Mouse (Mus musculus): ENCODE data around the gene Mfsd2a. TPM values are rescaled to one million over a fixed set of nuclear protein-coding genes. Genes with fewer than 3 reads are reported as not detected.
A peak's percentile ranks its signal among the peaks of the same experiment; 100 is the strongest.

Mfsd2a gene
- 10.5 and 11.4 TPM in 2 replicates for polyA plus RNA-seq (2015; fragmentation: Nextera tagmentation; extraction: Ambion mirVana)

DNA sequence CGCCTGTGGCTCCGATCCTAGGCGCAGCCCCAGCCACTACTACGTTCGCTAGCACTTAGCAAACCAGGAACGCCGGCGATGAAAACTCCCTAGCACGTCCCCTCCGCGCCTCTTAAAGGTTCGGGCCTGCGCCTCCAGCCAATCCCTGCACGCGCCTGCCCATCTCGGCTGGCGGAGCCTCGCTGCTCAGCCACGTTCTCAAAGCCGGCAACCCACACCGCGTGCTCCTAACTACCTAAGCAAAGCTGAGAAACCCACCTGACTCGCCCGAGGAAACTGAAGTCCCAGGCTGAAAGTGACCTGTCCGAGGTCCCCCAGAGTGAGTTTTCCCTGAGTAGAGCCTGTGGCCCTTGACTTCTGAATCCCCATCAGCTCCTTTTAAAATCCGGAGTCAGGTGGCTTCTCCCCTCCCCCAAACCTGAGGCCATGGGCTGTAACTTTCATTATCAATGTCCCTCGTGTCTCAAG, at the start of gene Mfsd2a:
Gene Mfsd2a (minus strand): TSS at position 89 of the 468 bp plus-strand sequence.
- peak within 1 kb of the TSS; percentile 100 for H3K4me2 ChIP-seq (replicated peaks)
- 2% methylated on average over 27 of the region's 27 CpGs for WGBS
- H3K4me1 ChIP-seq: peaks cover 24% of the 10 kb centered on the region
- H3K4me3 ChIP-seq (replicated peaks): peak within 1 kb of the TSS; percentile 67
- H3K9me3 ChIP-seq (replicated peaks): no peaks in the 10 kb centered on the region
- no peaks in the 10 kb centered on the region for H3K36me3 ChIP-seq
- H3K27ac ChIP-seq (replicated peaks): peak within 1 kb of the TSS; percentile 45; the same call in 1 of the 2 replicates
- ATAC-seq (ENCODE audit: insufficient number of reproducible peaks, low FRiP score, low TSS enrichment, low read depth): peak; percentile 75
- H3K27me3 ChIP-seq: peaks cover 6% of the 10 kb centered on the region; the same call in 1 of the 2 replicates
- H3K9ac ChIP-seq: peak within 1 kb of the TSS; percentile 57

- no peak for ATAC-seq (ENCODE audit: insufficient number of reproducible peaks, low FRiP score, low TSS enrichment, low read depth)
- no peaks in the 10 kb centered on the region for H3K9me3 ChIP-seq (replicated peaks)
- WGBS: 34% methylated on average over 15 of the region's 15 CpGs
- no peaks in the 10 kb centered on the region for H3K27me3 ChIP-seq
- no peak overlapping the region for H3K4me3 ChIP-seq (replicated peaks)
- H3K9ac ChIP-seq: no peak overlapping the region
- H3K27ac ChIP-seq (replicated peaks): 0 out of 2 replicates have a peak overlapping the region, but pooled peaks have one; percentile 30
- no peak overlapping the region for H3K4me2 ChIP-seq (replicated peaks)
- H3K36me3 ChIP-seq: no peaks in the 10 kb centered on the region
- H3K4me1 ChIP-seq: peaks cover 26% of the 10 kb centered on the region
Measured at GRCm38 (mm10) chr4:123005054-123005966, 44.3 kb upstream of the Mfsd2a start.

- 0 out of 2 replicates have a peak, but pooled peaks have one; percentile 15 for ATAC-seq (ENCODE audit: insufficient number of reproducible peaks, low FRiP score, low TSS enrichment, low read depth)
- no peak overlapping the region for H3K9ac ChIP-seq
- no peak overlapping the region; the same call in 1 of the 2 replicates for H3K27ac ChIP-seq (replicated peaks)
- H3K9me3 ChIP-seq (replicated peaks): no peaks in the 10 kb centered on the region
- 53% methylated on average over 17 of the region's 17 CpGs for WGBS
- H3K4me3 ChIP-seq (replicated peaks): no peak overlapping the region
- no peaks in the 10 kb centered on the region for H3K27me3 ChIP-seq
- H3K4me1 ChIP-seq: peaks cover 52% of the 10 kb centered on the region
- no peak overlapping the region for H3K4me2 ChIP-seq (replicated peaks)
- no peaks in the 10 kb centered on the region for H3K36me3 ChIP-seq
Measured at GRCm38 (mm10) chr4:123000617-123001342, 39.8 kb upstream of the Mfsd2a start.

DNA sequence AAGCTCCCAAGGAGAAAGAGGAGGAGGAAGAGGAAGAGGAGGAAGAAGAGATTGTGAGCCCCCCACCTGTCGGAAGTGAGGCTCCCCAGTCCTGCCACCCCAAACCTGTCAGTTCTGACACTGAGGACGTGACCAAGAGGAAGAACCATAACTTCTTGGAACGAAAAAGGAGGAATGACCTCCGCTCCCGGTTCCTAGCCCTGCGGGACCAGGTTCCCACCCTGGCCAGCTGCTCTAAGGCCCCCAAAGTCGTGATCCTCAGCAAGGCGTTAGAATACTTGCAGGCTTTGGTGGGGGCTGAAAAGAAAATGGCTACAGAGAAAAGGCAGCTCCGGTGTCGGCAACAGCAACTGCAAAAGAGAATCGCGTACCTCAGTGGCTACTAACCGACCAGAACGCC, 39.1 kb upstream of the Mfsd2a start:
- H3K9ac ChIP-seq: no peak overlapping the region
- H3K27me3 ChIP-seq: no peaks in the 10 kb centered on the region
- H3K36me3 ChIP-seq: no peaks in the 10 kb centered on the region
- no peak overlapping the region for H3K4me3 ChIP-seq (replicated peaks)
- H3K27ac ChIP-seq (replicated peaks): peak overlapping the region; percentile 44
- H3K4me2 ChIP-seq (replicated peaks): no peak overlapping the region
- H3K9me3 ChIP-seq (replicated peaks): no peaks in the 10 kb centered on the region
- 69% methylated on average over 14 of the region's 14 CpGs for WGBS
- no peak for ATAC-seq (ENCODE audit: insufficient number of reproducible peaks, low FRiP score, low TSS enrichment, low read depth)
- peaks cover 49% of the 10 kb centered on the region for H3K4me1 ChIP-seq

DNA sequence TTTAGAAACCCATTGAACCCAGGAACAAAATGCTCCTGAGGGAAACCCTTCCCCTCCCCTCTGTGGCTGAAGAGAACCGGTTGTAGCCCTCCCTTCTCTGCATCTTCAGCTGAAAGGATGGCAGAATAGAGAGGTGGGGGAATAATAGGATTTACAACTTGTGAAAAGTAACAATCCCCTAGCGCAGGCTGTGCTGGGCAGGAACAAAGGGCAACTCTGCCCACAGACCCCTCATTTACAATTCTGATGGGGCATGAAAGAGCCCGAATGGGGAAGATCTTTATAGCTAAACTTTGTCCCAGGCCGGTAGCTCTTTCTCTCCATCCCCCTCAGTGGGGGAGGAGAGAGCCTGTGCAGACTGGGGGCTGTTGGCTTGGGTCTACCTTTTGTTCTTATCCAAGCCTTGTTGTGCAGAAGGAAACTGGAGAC, 38.3 kb upstream of the Mfsd2a start:
- Histone ChIP-seq H3K27ac (replicated peaks) (no peak overlapping the region), H3K4me3 (replicated peaks) (peak overlapping the region; percentile 18; the same call in 1 of the 2 replicates), H3K9ac (no peak overlapping the region), H3K9me3 (replicated peaks) (no peaks in the 10 kb centered on the region), H3K36me3 (no peaks in the 10 kb centered on the region), H3K27me3 (no peaks in the 10 kb centered on the region), H3K4me1 (peaks cover 47% of the 10 kb centered on the region), H3K4me2 (replicated peaks) (peak overlapping the region; percentile 94)
- no peak for ATAC-seq (ENCODE audit: insufficient number of reproducible peaks, low FRiP score, low TSS enrichment, low read depth)
- 30% methylated on average over 4 of the region's 4 CpGs for WGBS

- peak overlapping the region; percentile 94 for H3K4me2 ChIP-seq (replicated peaks)
- H3K36me3 ChIP-seq: no peaks in the 10 kb centered on the region
- 22% methylated on average over 12 of the region's 12 CpGs for WGBS
- H3K4me3 ChIP-seq (replicated peaks): peak overlapping the region; percentile 79
- no peaks in the 10 kb centered on the region for H3K27me3 ChIP-seq
- no peak overlapping the region for H3K9ac ChIP-seq
- H3K9me3 ChIP-seq (replicated peaks): no peaks in the 10 kb centered on the region
- H3K27ac ChIP-seq (replicated peaks): no peak overlapping the region
- ATAC-seq (ENCODE audit: insufficient number of reproducible peaks, low FRiP score, low TSS enrichment, low read depth): no peak
- H3K4me1 ChIP-seq: peaks cover 47% of the 10 kb centered on the region
Measured at GRCm38 (mm10) chr4:122998537-122999262, 37.7 kb upstream of the Mfsd2a start.

DNA sequence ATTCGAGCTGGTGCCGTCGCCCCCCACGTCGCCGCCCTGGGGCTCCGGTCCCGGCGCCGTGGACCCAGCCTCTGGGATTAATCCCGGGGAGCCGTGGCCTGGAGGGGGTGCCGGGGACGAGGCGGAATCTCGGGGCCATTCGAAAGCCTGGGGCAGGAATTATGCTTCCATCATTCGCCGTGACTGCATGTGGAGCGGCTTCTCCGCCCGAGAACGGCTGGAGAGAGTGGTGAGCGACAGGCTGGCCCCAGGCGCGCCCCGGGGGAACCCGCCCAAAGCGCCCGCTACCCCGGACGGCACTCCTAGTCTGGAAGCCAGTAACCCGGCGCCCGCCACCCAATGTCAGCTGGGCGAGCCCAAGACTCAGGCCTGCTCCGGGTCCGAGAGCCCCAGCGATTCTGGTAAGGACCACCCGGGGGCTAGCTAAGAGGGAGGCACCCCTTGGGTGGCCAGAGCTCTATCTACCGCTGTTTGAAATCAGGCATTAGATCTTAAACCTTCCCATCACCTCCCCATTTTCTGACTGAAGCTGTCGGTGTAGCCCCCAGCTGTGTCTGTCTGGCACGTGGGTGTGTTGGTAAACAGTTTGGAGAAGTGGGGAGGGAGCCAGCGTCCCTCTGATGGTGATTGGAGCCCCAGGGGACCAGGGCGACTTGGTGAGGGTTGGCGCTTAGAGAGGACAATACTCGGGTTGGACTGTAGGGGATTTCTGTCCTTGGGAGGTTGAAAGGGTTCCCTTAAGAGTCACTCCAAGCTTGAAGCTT, 35.8 kb upstream of the Mfsd2a start:
- Histone ChIP-seq H3K27ac (replicated peaks) (peak overlapping the region; percentile 91), H3K9ac (peak overlapping the region; percentile 69), H3K9me3 (replicated peaks) (no peaks in the 10 kb centered on the region), H3K4me2 (replicated peaks) (peak overlapping the region; percentile 94), H3K27me3 (no peaks in the 10 kb centered on the region), H3K4me1 (peaks cover 46% of the 10 kb centered on the region), H3K4me3 (replicated peaks) (peak overlapping the region; percentile 79), H3K36me3 (no peaks in the 10 kb centered on the region)
- under 1% methylated on average over 47 of the region's 47 CpGs for WGBS
- no peak for ATAC-seq (ENCODE audit: insufficient number of reproducible peaks, low FRiP score, low TSS enrichment, low read depth)

DNA sequence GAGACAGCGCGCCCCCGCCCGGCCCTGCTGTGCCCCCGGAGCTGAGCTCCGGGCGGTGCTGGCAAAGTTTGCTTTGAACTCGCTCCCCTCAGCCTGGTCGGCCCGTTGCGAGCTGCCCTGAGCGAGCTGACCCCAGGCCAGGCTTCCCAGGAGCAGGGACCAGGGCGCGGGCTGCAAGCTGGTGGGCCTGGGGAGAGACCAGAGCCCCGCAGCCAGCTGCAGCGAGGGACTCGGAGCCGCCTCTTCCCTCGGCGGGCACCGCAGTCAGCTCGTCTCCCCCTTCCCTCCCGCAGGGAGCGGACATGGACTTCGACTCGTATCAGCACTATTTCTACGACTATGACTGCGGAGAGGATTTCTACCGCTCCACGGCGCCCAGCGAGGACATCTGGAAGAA, 35.2 kb upstream of the Mfsd2a start:
- peaks cover 40% of the 10 kb centered on the region for H3K4me1 ChIP-seq
- under 1% methylated on average over 29 of the region's 32 CpGs for WGBS
- peak overlapping the region; percentile 79 for H3K4me3 ChIP-seq (replicated peaks)
- ATAC-seq (ENCODE audit: insufficient number of reproducible peaks, low FRiP score, low TSS enrichment, low read depth): peak; percentile 15; the same call in 1 of the 2 replicates
- no peaks in the 10 kb centered on the region for H3K9me3 ChIP-seq (replicated peaks)
- peak overlapping the region; percentile 94 for H3K4me2 ChIP-seq (replicated peaks)
- no peaks in the 10 kb centered on the region for H3K36me3 ChIP-seq
- no peaks in the 10 kb centered on the region for H3K27me3 ChIP-seq
- H3K9ac ChIP-seq: peak overlapping the region; percentile 69
- peak overlapping the region; percentile 91 for H3K27ac ChIP-seq (replicated peaks)

DNA sequence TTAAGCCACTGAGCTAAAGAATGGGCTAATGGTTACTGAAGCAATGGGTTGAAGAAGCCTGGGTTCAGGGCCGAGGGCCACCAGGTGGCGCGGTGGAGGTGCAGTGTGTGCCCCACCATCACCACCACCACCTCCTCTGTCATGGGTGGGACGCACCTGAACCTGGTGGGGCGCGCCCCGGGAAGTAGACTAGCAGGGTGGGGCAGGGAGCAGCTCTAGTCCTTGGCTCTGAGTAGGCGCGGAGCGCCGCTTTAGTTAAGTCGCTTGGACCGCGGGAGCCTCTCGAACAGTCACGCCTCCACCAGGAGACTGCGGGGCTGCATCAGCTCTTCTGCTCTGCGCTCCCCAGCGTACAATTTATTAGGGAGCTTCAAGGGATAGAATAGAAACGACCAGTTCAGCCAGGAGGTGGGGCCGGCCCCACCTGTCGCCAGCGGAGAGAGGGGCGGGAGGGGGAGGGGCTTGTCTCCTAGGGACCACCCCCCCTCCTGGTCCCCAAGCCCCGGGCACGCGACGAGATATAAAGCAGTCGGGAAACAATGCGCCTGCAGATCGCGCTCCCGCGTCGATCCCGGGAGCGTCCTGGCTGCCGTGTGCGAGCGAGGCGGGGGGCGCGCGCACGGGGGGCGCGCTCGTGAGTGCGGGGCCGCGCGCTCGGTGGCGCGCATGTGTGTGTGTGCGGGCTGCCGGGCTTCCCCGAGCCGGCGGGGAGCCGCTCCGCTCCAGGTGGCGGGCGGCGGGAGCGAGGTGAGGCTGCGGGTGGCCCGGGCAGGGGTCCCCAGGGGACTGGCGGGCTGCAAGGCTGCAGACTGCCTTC, 34.6 kb upstream of the Mfsd2a start, which contains the start of gene Mycl:
Gene Mycl (plus strand): TSS at position 249 of the 817 bp plus-strand sequence.
- Histone ChIP-seq H3K4me1 (peaks cover 34% of the 10 kb centered on the region), H3K36me3 (no peaks in the 10 kb centered on the region), H3K4me3 (replicated peaks) (peak within 1 kb of the TSS; percentile 79), H3K9me3 (replicated peaks) (no peaks in the 10 kb centered on the region), H3K27ac (replicated peaks) (peak within 1 kb of the TSS; percentile 91), H3K4me2 (replicated peaks) (peak within 1 kb of the TSS; percentile 94), H3K9ac (peak within 1 kb of the TSS; percentile 69), H3K27me3 (no peaks in the 10 kb centered on the region)
- ATAC-seq (ENCODE audit: insufficient number of reproducible peaks, low FRiP score, low TSS enrichment, low read depth): peak; percentile 78
- under 1% methylated on average over 68 of the region's 69 CpGs for WGBS

Measured in embryonic facial prominence, embryonic 15.5 days (tissue).